Mouse (Mus musculus) layer of hippocampus, postnatal 14 days (tissue): ENCODE measurements at regions not wholly inside any gene's neighbourhood (a gene's known extent, or its start where the extent isn't known, plus 50 kb on each side); places are given as distances from the start of the nearest gene placed in this dataset.

ENCODE experiments used
- DNase-seq, 2 experiments: peaks; one replicate each; pipeline ENCODE4 v3.0.0; 2021 to 2022; ENCODE audit warnings: low spot score in 2 of 2, mixed read lengths in 1 of 2

- no peak for DNase-seq
Observed at GRCm38 (mm10) chr3:139780054-139780453, 574.6 kb downstream of the Stpg2 start.

- no peak for DNase-seq
Observed at GRCm38 (mm10) chr3:139783406-139783805, 577.9 kb downstream of the Stpg2 start.

- DNase-seq, result no peak
Observed at GRCm38 (mm10) chr3:139786510-139786909, 581.0 kb downstream of the Stpg2 start.

- no peak for DNase-seq
Observed at GRCm38 (mm10) chr3:139788854-139789253, 583.4 kb downstream of the Stpg2 start.

- DNase-seq, result no peak
Observed at GRCm38 (mm10) chr3:139796685-139797084, 591.2 kb downstream of the Stpg2 start.

GRCm38 (mm10) chr3:139799059-139799458 is 593.6 kb downstream of the Stpg2 start:
- DNase-seq, result no peak

GRCm38 (mm10) chr3:139802716-139803710 is 597.5 kb downstream of the Stpg2 start:
- DNase-seq, result peak; percentile 37 to 70

GRCm38 (mm10) chr3:139828014-139828413 is 622.5 kb downstream of the Stpg2 start:
- no peak for DNase-seq

GRCm38 (mm10) chr3:139828581-139828980 is 623.1 kb downstream of the Stpg2 start:
- DNase-seq, result no peak

- DNase-seq, result peak in 1 of 2 experiments; percentile 17
Observed at GRCm38 (mm10) chr3:139832599-139832998, 627.1 kb downstream of the Stpg2 start.

- DNase-seq, result no peak
Observed at GRCm38 (mm10) chr3:139842015-139842414, 636.5 kb downstream of the Stpg2 start.

GRCm38 (mm10) chr3:139842988-139843605 is 637.6 kb downstream of the Stpg2 start:
- no peak for DNase-seq

- no peak for DNase-seq
Observed at GRCm38 (mm10) chr3:139844443-139844842, 638.9 kb downstream of the Stpg2 start.

GRCm38 (mm10) chr3:139847826-139848225 is 642.3 kb downstream of the Stpg2 start:
- DNase-seq, result no peak

- DNase-seq, result no peak
Observed at GRCm38 (mm10) chr3:139859966-139860635, 654.6 kb downstream of the Stpg2 start.

GRCm38 (mm10) chr3:139860831-139861371 is 655.4 kb downstream of the Stpg2 start:
- DNase-seq, result no peak

GRCm38 (mm10) chr3:139866329-139866728 is 660.8 kb downstream of the Stpg2 start:
- no peak for DNase-seq

- no peak for DNase-seq
Observed at GRCm38 (mm10) chr3:139867030-139867429, 661.5 kb downstream of the Stpg2 start.

GRCm38 (mm10) chr3:139867499-139867898 is 662.0 kb downstream of the Stpg2 start:
- DNase-seq, result no peak

GRCm38 (mm10) chr3:139869779-139870178 is 664.3 kb downstream of the Stpg2 start:
- no peak for DNase-seq
